Mouse (Mus musculus): ENCODE measurements around the gene Zfp1.

Gene Zfp1

DNA sequence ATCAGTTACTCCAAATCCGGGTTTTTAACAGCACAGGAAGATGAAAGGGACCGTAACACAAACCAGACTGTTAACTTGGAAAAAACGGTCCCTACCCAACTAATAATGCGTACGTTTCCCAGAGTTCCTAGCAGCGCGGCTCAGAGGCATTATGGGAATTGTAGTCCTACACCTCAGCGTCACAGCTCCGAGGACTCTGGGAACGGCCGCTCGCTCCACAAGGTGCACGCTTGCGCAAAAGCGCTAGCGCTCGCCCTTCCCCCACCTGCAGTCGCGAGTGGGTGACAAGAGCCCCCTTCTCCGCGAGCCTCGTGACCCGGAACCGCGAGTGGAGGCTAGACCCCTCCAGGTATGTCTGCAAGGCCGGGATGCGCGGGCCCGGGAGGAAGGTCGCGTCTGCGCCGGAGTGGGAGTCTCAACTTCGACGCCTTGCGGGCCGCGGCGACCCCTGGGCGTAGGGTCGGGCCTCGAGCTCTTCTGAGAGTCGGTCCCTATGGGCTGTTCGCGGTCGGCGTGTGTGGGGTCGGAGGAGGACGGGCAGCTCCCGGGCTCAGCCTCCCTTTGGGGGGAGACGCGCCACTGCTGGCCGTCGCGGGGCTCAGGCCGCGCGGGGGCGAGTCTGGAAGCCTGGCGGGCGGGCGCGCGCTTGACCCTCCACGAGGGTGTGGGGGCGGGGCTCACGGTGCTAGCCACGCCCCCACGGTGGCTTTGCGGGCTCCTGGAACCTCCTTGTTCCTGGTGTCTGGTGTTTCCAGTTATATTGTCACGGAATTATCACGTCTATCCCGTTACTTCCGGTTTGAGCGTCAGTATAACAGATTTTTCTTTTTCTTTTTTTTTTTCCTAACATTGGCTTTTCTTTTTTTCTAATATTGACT lies at the start of gene Zfp1:
Zfp1 (plus strand) TSS at position 138 of the 878 bp plus-strand sequence.
- in situ Hi-C loops (cut with MboI, MseI), result no loop called here

DNA sequence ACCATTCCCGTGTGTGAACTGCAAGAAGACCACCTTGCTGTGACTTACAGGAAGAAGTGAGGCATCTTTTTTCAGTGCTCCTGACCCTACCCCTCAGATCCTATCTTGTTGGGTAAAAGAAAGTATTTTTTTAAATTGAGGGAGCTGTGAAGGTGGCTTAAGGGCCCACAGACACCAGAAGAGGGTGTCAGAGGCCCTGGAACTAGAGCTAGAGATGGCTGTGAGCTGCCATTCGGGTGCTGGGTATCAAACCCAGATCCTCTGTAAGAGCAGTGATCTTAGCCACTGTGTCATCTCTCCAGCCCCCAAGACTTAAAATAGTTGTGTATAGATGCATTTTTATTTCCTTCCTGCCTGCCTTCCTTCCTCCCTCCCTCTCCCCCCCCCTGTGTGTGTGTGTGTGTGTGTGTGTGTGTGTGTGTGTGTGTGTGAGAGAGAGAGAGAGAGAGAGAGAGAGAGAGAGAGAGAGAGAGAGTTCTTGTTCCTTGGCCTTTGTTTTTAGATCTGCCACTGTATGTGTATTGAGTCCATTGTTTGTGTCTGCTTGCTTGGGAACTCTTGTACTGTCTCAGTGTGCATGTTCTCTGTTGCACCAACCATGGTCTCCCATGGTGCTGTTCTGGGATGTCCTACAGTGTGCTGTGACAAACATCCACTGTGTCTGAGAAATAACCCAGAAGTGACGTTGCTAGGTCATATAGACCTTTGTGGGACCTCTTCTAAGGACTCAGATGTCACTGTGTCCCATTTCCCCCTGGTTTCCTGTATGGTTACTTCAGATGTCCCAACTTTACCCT lies 49.0 kb upstream of the Zfp1 start:
- in situ Hi-C loops (cut with MboI, MseI), result no loop called here

DNA sequence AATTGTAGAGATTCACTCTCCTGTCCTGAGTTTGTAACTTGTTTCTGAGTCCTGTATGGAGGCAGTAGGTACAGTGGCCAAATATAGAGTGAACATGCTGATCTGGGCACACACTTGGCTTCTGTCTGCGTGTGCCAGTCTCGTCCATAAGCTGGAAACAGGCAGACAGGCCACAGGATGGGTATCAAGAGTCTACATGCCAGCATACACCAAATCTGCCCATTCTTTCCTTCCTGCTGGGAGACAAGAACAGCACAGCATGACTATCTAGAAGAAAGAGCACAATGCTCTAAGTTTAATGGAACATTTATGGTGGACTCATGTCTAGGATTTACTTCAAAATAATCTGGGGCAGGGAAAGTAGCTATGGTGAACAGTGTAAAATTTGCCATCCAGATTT lies 48.2 kb upstream of the Zfp1 start:
- in situ Hi-C loops (cut with MboI, MseI), result no loop called here

DNA sequence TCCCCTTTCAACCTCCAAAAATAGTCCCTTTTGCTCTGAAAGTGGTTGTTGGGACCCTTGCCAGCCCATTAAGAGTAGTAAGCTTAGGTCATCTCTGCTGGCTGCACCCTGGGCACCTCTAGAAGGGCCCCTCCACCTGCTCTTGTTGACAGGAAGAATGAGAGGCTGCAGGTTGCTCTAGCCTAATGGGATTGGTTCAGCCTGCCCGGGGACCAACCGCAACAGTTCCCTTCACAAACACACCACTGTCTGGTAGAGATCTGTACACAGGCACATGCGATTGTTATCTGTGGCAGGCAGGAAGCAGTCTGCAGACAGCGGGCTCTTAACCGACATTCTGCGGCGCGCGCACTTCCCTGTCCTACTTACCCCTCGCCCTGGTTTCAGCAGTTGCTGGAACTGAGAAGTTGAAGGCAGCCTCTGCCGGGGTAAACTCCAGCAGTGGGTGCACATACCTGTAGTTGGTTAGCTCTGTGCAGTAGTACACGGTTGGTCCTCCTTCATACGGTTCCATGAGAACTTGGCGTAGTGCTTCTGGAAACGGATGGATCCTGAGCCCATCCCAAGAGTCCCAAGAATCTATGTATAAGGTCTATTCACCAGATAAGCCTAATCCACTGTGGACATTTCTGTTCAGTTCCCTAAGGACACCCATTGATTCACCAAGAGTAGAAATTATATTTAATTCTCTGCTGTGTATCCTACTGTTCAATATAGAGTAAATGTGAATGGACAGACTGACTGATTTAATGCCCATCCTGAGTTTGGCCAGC lies 47.3 kb upstream of the Zfp1 start:
- in situ Hi-C loops (cut with MboI, MseI), result no loop called here

DNA sequence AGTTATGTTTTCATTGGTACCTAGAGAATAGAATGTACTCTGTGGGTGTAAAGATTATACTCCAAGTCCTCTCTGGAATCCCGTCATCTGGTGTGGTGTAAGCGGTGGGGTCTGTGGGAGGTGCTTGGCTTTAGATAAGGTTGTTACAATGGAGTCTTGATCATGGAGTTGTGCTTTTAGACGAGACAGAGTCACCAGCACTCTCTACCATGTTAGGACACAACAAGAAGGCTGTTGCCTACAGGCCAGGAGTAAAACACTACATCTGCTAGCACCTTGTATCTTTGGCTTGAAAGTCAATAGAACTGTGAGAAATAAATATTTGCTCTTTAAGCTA lies 46.7 kb upstream of the Zfp1 start:
- in situ Hi-C loops (cut with MboI, MseI), result no loop called here

DNA sequence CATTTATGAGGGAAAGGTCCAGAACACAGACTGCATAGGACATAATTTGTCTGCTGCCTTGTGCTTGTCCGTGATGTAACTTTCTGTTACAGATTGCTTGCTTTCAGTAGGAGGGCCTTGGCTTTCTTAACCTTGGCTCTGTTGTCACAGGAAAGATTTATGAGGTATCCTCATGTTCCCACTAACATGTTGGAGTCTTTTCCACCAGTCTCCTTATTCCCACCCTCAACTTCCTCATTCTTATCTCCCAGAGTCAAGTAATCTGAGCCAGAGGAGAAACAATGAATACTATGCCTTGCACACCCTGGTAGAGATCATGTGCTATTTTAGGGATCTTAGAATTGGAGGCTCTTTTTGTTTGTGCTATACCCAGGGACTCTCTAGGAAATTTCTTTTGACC lies 45.9 kb upstream of the Zfp1 start:
- in situ Hi-C loops (cut with MboI, MseI), result no loop called here

DNA sequence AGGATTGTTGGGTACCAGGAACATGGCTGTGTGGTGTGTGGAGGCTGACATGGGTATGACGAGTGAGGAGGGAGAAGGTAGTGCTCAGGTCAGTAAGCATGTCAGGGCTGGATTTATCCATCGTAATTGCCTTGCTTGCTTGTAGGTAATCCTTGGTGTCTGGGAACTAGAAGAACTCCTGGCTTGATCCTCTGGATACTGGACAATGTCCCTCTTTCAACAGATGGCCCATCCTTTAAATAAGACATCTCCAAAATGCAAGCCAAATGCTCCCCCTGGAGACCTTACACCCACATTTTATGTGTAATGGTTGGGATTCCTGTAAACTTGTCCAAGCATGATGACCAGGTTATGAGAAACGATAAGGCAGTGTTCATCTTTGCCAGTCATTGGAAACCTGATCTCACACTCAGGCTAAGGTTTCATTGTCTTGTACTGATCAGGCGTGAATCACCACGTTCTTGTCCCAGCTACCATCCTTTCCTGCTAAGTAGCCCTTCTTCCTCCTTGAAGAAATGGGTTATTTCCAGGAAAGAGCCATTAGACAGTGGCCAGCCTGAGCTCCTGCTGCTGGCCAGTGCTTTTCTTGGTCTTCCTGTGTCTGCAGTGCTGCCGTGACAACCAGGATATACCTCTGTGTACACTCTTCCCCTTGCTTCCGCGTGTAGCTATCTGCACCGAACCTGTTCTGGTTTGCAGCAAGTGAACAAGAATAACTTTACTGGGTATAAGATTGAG lies 43.3 kb upstream of the Zfp1 start:
- in situ Hi-C loops (cut with MboI, MseI), result no loop called here

DNA sequence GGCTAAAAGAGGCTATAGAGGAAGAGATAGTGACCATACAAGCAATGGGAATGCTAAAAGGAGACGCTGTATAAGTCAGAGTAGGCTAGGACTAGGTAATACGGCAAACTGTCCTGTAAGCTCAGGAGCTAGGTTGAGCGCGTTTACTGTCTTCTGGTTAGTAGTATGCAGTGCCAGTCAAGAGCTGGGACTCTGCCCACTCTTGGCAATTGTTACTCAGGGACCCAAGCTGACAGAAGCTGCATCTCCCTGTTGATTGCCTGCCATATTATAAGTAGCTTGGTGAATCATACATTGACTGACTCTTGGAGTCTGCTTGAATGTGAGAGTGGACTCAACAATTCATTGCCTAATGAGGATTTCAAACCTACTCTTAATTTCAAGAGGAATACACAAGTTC lies 41.2 kb upstream of the Zfp1 start:
- in situ Hi-C loops (cut with MboI, MseI), result no loop called here

DNA sequence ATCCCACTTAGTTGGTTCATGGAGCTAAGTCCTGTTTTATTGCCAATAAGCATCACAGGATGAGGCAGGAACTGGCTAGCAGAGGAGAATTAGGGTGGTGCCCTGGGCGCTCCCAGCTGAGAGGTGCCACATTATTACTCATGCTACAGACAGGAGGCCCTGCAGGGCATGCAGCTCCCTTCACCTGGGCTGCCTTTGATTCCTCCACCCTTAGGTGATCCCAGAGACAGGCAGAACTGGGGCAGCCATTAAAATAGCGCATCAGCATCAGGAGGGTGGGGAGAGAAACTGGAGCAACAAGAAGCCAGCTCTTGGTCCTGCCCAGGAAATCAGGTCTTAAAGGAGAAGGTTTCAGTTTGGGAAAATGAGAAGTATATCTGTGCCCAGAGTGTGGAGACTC lies 38.2 kb upstream of the Zfp1 start:
- in situ Hi-C loops (cut with MboI, MseI), result no loop called here

DNA sequence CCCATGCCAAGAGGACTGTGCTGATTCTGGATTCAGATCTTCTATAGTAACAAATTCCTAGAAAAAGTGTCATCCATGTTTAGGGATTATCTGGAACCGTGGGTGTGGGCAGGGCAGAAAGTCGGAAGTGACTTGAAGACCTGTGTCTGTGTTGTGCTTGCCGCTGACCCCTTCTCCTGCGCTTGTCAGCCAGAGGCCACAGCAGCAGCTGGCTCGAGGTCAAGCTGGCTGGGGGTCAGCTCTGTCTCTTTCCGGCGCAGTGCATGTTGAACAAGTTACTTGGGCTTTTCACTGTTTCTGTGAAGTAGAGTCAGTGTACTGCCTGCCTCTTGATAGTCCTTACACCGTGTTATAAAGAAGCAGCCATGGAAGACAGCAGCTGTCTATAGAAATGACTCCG lies 36.2 kb upstream of the Zfp1 start:
- in situ Hi-C loops (cut with MboI, MseI), result no loop called here

DNA sequence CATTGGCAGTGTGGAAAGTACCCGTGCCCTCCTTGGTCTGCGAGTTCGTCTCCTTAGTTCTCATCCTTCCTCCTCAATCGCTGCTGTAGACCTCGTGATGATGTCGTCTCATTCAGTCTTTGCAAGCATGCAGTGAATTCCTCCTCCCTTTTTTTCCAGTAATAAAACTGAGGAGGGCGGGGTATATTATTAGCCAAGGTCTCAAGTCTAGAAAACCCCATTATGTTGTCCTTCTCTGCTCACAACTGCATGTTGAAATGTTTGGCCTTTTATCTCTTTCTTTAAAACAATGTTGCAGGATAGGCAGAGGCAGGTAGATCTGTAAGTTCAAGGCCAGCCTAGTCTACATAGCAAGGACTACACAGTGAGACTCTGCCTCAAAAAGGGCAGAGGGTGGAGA lies 35.8 kb upstream of the Zfp1 start:
- in situ Hi-C loops (cut with MboI, MseI), result no loop called here

DNA sequence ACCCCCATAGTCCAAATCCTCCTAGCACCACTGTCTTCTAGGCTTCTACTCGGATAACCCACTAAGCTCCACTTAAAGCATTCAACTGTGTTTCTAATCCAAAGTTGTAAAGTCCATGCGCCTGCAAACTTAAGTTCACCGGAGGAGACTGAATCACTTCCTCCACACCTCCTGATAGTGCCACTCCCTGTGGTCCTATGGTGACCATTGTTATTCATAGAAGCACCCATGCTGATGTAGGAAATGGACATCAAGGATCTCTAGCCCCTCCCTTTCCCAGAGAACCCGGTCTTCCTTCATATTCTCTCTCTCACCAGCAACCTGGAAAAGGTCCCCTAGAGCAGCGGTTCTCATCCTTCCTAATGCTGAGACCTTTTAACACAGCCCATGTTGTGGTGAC lies 30.0 kb upstream of the Zfp1 start:
- in situ Hi-C loops (cut with MboI, MseI), result no loop called here

DNA sequence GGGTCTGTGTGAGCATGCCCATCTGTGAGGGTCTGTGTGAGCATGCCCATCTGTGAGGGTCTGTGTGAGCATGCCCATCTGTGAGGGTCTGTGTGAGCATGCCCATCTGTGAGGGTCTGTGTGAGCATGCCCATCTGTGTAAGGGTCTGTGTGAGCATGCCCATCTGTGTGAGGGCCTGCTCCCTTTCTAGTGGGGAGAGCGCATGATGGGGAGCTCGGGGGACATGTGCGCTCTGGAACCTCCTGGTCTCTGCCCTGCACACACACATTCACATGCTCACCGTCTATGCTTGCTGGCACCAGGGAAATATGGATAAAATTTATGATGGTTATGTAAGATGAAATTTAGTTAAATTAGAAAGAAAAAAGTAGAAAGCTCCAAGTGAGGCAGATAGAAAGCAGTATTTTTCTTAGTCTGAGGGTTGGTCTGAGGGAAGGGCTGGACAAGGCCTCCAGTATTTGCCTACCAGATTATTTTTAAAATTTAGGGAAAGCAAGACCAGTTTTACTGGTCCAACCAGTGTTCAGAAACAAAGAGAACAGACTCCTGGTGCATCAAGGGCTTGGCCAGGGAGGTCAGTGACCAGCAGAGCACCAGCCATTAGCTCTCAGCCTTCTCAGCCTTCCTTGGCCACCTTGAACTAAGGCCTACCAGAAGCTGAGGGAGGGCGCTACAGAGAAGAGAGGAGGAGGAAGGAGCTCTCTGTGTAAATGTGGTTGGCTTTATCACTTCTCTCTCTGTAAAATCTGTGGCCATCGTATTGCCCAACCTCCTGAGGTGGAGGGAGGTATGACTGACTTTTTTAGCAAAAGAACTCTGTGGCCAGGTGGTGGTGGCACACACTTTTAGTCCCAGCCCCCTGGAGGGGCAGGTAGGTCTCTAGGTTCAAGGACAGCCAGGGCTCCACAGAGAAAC lies 28.2 kb upstream of the Zfp1 start:
- in situ Hi-C loops (cut with MboI, MseI), result no loop called here

DNA sequence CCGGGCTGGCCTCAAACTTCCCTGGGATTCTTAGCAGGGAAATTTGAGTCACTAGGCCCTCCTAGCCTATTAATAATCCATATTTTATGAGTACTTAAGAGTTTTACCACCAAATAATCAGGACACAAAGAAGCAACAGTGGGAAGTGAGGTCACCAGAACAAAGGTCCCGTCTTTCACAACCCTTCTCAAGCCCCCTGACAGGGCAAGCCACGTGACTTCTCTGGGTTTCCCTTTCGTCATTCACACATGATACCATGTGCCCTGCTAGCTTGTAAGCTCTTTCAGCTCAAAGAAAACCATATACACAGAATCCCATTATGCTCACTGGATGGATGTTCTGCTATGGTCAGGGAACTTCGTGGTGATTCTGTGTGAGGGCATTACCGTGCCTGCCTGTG lies 25.4 kb upstream of the Zfp1 start:
- in situ Hi-C loops (cut with MboI, MseI), result no loop called here

DNA sequence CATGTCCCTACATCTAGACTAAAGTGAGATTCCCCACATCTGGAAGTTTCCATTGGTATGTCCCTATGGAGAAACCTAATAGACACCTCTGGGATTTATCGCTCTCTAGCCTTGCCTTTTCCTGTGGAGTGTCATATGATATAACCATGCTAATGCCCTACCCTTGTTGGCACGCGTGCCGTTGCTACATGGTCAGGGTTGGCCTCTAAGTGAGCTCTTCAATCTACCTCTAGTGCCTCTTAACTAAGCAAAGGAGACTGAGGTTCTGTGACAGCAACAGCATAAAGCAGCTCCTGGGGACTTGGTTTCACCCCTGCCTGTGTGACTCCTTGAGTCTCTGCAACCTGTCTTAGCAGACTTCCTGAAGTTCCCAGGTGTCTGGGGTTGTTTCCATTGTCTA lies 24.9 kb upstream of the Zfp1 start:
- in situ Hi-C loops (cut with MboI, MseI), result no loop called here

DNA sequence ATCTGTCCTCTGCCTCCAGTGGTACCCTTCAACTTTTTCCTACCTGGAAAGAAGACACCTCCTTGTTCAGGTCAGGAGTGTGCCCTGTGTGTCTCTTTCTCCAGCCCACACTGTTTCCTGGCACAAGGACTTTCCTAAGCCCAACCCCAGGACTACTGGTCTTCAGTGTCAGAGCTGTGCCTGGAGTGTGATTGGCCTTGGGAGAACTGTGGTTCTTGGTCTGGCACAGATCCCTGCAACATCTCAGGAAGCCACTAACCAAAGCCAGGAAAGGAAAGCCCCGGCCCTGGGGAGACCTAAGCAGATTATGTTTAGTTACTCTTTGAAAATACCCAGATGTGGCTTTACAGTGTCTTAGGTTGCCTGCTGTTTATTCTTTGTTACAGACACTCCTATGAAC lies 23.3 kb upstream of the Zfp1 start:
- in situ Hi-C loops (cut with MboI, MseI), result loop anchor here (10.0 kb wide), 1 partner anchor 275 kb away; no protein-coding TSS in a partner anchor

DNA sequence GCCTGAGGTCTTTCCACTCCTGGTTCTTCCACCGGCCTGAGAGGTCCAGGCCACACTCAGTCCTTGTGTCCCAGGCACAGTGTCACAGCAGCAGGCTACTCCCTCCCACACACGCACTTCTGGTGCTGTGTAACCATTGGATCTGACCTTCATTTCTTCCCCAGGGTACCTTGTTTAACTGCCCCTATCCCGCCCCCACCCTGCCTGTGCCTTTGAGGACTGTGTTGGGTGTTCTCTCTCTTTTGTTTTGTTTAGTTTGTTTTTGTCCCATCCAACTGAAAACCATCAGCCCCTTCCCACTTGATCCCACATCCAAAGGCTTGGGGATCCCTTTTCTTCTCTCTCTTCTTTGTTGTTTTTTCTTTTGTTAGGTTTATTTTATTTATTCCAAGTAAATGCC lies 21.1 kb upstream of the Zfp1 start:
- in situ Hi-C loops (cut with MboI, MseI), result loop anchor here (10.0 kb wide), 1 partner anchor 277 kb away; no protein-coding TSS in a partner anchor

DNA sequence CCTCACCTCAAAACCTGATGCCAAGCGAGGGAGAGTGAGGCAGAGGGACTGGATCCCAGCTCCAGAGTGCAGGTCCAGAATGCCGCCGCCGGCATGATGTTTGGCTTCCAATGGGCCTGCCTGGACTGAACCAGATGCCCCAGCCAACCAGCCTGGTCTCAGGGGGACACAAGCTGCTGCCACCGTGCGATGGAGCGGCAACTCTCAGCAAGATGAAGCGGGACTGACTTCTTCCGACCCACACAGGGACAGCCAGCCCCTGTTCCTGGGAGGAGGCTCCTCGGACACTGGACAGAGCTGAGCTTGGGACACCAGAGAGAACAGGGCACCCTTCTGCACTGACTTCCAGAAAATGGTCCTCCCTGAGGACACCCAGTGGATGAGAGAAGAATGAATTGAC lies 20.6 kb upstream of the Zfp1 start:
- in situ Hi-C loops (cut with MboI, MseI), result loop anchor here (10.0 kb wide), 1 partner anchor 278 kb away; no protein-coding TSS in a partner anchor

DNA sequence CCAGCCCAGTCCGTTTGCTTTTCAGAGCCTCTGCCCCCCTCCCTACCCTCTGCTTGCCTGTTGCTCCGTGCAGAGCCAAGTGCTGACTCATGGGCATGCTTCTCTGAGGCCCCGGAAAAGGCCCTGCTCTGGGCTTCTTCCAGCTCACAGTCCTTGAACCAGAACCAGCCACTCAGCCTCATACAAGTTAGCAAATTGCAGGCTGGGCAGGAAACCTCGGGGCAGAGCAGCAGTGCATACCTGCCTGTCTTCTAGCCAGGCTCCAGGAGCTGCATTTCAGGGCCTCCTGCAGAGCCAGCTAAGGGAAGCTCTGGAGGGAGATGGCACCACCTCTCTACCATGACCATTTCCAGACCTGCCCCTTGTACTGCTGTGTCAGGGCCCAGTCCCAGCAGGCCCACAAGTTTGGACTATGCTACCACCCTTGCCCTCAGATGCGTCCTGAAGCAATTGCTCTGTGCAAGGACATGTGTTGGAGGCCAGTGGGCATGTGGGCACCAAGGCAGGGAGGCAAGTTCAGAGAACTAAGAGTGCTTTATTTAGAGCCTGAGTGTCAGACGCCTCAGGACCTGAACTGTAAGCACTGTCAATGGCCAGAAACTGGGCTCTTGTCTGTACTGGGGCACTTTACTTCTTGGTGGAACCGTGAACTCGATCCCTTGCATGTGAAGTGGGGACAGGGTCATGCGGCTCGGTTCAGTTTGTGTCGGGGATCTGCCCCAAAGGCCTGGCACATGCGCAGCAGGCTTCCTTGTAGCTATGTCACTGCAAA lies 18.9 kb upstream of the Zfp1 start:
- in situ Hi-C loops (cut with MboI, MseI), result loop anchor here (10.0 kb wide), 1 partner anchor 279 kb away; no protein-coding TSS in a partner anchor

DNA sequence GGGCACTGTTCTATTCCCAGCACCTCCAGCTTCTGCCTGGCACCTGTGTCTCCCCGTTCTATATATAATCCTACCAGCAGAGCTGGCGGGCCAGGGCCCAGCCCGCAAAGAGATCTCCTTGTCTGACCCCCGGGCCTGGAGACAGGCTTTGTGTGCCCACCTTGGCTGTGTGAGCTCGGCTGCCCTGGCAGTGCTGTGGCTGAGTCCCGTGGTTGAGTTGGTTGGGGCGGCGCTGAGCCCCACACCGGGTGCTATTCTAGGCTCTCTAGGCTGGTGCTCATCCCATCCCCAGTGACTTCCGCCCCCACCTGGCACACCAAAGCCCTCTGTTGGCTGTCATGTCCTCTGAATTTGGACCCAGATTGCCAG lies 18.4 kb upstream of the Zfp1 start:
- in situ Hi-C loops (cut with MboI, MseI), result loop anchor here (10.0 kb wide), 1 partner anchor 280 kb away; no protein-coding TSS in a partner anchor
